Mouse (Mus musculus): Measurements from ENCODE around the gene Auts2.

GRCm38 (mm10) chr5:132270896-132271295 is 272.2 kb downstream of the Auts2 start:
- TF ChIP-seq HCFC1 (IDR thresholded peaks at IDR 0.05; ENCODE audit: borderline replicate concordance, insufficient read depth, low read length) (no peak), ZNF384 (IDR thresholded peaks at IDR 0.05; ENCODE audit: low read depth, low read length) (no peak)
